Mouse (Mus musculus) layer of hippocampus, adult 2 months (tissue): ENCODE measurements around the gene Ddx6. TPM values are rescaled to one million over a fixed set of nuclear protein-coding genes. Genes with fewer than 3 reads are reported as not detected.
"Not testable (repeated sequence)": the region's sequence is repeated elsewhere in the genome, so short reads cannot be mapped to it uniquely, and the experiment has no call there.

ENCODE experiments used
- DNase-seq, 2 experiments: peaks; one replicate each; pipeline ENCODE4 v3.0.0; 2022; ENCODE audit warnings: low spot score in 2 of 2
- H3K27ac ChIP-seq: fragments of 200-600 bp; 2 replicates; pipeline ENCODE4 v1.8.1; 2022
- H3K4me3 ChIP-seq: fragments of 200-600 bp; 2 replicates; pipeline ENCODE4 v1.8.1; 2022; ENCODE audit warnings: mild to moderate bottlenecking
- CTCF ChIP-seq: fragments of 200-600 bp; conservative IDR thresholded peaks from 2 replicates; pipeline ENCODE4 v1.8.1; 2022; ENCODE audit warnings: antibody characterized with exemption, mild to moderate bottlenecking, moderate library complexity
- total RNA-seq, 2 experiments: library from RNA; stranded (reverse); gene quantifications; 2 replicates each; pipeline ENCODE4 v1.2.3; 2021

The Ddx6 gene
- total RNA-seq, 2 experiments from 2014 or later: 132 to 135 TPM

DNA sequence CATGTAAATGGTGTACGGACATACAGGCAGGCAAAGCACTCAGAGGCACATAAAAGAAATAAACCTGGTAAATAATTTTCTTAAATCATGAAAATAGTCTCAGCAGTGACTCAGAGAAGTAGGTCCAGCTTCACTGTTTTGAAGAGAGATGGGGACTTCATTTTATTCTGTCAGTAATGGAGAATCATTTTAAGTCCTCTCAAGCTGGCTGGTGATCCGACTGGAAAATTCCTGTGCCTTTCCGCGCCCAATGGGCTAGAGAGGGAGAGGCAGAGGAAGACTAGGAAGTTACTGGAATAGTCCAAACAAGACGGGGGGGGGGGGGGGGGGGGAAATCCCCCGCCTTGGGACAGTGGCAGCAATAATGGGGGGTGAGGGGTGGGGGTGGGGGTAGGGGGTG is 5.1 kb upstream of the Ddx6 start:
- no peak for TF ChIP-seq CTCF
- Histone ChIP-seq H3K4me3 (no peak overlapping the region), H3K27ac (no peak overlapping the region)
- DNase-seq: no peak

- DNase-seq: no peak
- H3K4me3 ChIP-seq: no peak overlapping the region
- no peak overlapping the region for H3K27ac ChIP-seq
- TF ChIP-seq CTCF: no peak
These were observed 3.9 kb upstream of the Ddx6 start for GRCm38 (mm10) chr9:44600801-44601200.

DNA sequence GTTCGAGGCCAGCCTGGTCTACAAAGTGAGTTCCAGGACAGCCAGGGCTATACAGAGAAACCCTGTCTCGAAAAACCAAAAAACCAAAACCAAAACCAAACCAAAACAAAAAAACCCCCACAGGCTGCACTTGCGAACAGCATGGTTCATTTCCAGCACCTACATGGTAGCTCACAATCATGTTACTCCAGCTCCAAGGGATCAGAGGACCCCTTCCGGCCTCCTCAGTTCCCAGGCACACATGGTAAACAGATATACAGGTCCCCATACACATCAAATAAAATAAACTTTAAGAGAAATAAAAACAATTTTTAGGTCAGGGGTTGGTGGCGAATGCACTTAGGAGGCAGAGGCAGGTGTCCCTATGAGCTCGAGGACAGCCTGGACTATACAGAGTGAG is 1.9 kb upstream of the Ddx6 start:
- Histone ChIP-seq H3K4me3 (peak overlapping the region; percentile 80; the same call in 1 of the 2 replicates), H3K27ac (peak overlapping the region; percentile 99; the same call in 1 of the 2 replicates)
- no peak for TF ChIP-seq CTCF
- DNase-seq: no peak

GRCm38 (mm10) chr9:44603454-44604289 is 1.0 kb upstream of the Ddx6 start:
- Histone ChIP-seq H3K27ac (peak overlapping the region; percentile 99), H3K4me3 (peak overlapping the region; percentile 80)
- no peak for TF ChIP-seq CTCF
- DNase-seq: peak; percentile 44 to 67

DNA sequence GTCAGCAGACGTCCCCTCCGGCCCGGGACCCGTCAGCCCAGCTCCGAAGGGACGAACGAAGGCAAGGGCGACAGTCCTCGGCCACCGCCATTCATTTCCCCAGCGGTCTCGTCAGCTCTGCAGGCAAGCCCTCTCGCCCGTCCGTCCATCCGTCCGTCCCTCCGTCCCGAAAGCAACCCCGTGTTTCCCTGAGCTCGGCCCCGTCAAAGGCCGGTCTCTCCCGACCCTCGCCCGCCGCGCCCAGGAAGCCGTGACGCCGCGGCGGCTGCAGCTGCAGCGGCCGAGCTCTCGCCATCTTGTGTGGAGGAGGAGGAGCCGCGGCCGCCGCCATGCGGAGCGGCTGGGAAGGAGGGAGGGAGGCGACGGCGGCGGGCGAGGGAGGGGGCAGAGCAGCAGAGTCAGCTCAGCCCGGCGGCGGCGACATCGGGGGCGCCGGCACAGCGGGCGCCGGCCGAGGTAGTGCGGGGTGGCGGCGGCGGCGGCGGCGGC is 358 bp upstream of the Ddx6 start:
- DNase-seq: peak; percentile 78 to 82
- H3K27ac ChIP-seq: peak overlapping the region; percentile 99
- peak overlapping the region; percentile 80 for H3K4me3 ChIP-seq
- 0 out of 2 replicates have a peak, but pooled peaks have one; percentile 19 for TF ChIP-seq CTCF

GRCm38 (mm10) chr9:44605616-44606165 is 999 bp downstream of the Ddx6 start:
- Histone ChIP-seq H3K4me3 (peak overlapping the region; percentile 80), H3K27ac (peak overlapping the region; percentile 99)
- no peak for TF ChIP-seq CTCF
- DNase-seq: no peak

GRCm38 (mm10) chr9:44606646-44607045 is 2.0 kb downstream of the Ddx6 start:
- no peak for TF ChIP-seq CTCF
- Histone ChIP-seq H3K4me3 (peak overlapping the region; percentile 80; the same call in 1 of the 2 replicates), H3K27ac (no peak overlapping the region)
- DNase-seq: no peak

- TF ChIP-seq CTCF: no peak
- H3K4me3 ChIP-seq: peak overlapping the region; percentile 80
- DNase-seq: no peak
These were observed 2.6 kb downstream of the Ddx6 start for GRCm38 (mm10) chr9:44607306-44607705.

GRCm38 (mm10) chr9:44610371-44610770 is 5.7 kb downstream of the Ddx6 start:
- Histone ChIP-seq H3K4me3 (no peak overlapping the region), H3K27ac (no peak overlapping the region)
- DNase-seq: no peak
- TF ChIP-seq CTCF: no peak

More at GRCm38 (mm10) chr9:44607306-44607705, 2.6 kb downstream of the Ddx6 start:
- no peak overlapping the region for H3K27ac ChIP-seq

- H3K4me3 ChIP-seq, DNase-seq, H3K27ac ChIP-seq: not testable (repeated sequence)
- 0 out of 2 replicates have a peak, but pooled peaks have one; percentile 11 for TF ChIP-seq CTCF
These were observed 8.4 kb downstream of the Ddx6 start for GRCm38 (mm10) chr9:44613081-44613480.

DNA sequence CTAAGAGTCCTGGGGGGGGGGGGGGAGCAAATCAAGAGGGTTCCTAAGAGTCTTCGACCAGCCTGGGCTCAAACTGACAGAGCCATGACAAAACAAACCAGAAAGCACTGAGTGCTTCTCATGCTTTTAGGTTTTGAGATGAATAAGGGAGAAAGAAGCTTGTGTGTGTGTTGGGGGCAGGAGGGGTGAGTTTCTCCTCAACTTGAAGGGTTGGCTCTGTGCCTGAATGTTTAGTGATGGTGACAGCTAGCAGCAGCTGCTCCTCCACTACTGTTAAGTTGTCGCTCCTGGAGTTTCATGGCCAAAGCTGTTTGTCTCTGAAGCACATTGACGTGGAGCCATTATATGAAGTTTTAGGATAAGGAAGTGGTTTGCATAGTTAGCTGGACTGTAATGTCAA is 16.4 kb downstream of the Ddx6 start:
- DNase-seq: peak in 1 of 2 experiments; percentile 26
- no peak overlapping the region for H3K27ac ChIP-seq
- TF ChIP-seq CTCF: no peak
- H3K4me3 ChIP-seq: no peak overlapping the region

DNA sequence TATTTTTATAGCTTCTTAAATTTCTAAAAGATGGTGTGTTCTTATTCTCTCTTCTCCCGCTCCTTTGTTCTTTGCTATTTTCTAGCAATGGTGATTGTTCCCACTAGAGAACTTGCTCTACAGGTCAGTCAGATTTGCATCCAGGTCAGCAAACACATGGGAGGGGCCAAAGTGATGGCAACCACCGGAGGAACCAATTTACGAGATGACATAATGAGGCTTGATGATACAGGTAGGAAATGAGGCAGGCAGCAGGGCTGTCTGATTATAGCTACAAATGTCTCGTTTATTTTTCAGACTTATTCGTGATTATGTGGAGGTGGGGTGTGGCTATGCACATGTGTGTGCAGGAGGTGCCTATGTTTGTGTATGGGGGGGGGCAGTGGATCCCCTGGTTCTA is 19.7 kb downstream of the Ddx6 start:
- no peak for DNase-seq
- no peak for TF ChIP-seq CTCF
- H3K27ac ChIP-seq: no peak overlapping the region
- no peak overlapping the region for H3K4me3 ChIP-seq

- no peak overlapping the region for H3K4me3 ChIP-seq
- TF ChIP-seq CTCF: no peak
- no peak for DNase-seq
- H3K27ac ChIP-seq: no peak overlapping the region
These were observed 21.6 kb downstream of the Ddx6 start for GRCm38 (mm10) chr9:44626268-44626667.
